Mouse (Mus musculus): ENCODE data around the gene Ric3. TPM values are rescaled to one million over a fixed set of nuclear protein-coding genes. Genes with fewer than 3 reads are reported as not detected.

The Ric3 gene
- polyA plus RNA-seq, 1 experiment from 2014 or later: 1.2 TPM

DNA sequence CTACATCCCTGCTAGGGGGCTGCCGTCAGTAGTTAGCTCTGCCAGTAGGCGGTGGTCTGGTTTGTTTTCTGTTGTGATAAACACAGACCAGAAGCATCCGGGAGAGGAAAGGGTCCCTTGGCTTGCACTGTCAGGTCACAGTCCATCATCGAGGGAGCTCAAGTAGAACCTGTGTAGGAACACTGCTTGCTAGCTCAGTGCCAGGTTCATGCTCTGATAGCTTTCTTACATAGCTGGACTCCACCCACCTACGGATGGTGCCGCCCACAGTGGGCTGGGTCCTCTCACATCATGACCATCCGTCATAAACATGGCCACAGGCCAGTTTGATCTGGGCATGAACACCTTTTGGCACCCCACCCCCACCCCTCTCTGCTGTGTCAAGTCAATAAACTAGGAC lies 57.4 kb downstream of the Ric3 start:
- WGBS: 85% methylated on average over 7 of the region's 7 CpGs
- no peak overlapping the region for H3K4me2 ChIP-seq (ENCODE audit: low read length)

DNA sequence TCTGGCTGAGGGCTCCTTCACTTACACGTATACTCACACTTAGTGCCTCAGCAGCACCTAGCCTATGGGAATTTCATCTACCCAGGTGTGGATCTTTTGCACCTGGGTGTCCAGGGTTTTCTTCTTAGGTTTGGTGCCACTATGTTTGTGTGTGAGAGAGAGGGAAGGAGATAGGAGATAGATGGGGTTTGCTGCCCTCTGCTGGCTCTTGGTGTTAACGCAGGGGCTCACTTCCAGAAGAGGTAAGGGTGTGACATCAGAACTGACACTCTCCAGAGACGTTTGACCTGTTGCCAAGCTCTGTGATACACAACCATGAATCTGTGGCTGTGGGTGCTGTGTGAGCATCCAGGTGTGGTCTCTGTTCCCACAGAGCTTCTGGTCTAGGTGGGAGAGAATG lies 61.7 kb downstream of the Ric3 start:
- Histone ChIP-seq H3K27ac (no peak overlapping the region), H3K9ac (ENCODE audit: low read depth, low read length) (no peak overlapping the region), H3K9me3 (replicated peaks; ENCODE audit: low read length) (no peaks in the 10 kb centered on the region), H3K27me3 (ENCODE audit: insufficient read depth, low read length) (no peaks in the 10 kb centered on the region), H3K36me3 (ENCODE audit: insufficient read depth, low read length) (no peaks in the 10 kb centered on the region), H3K4me2 (ENCODE audit: low read length) (no peak overlapping the region), H3K4me1 (replicated peaks; ENCODE audit: insufficient read depth, low read length) (no peaks in the 10 kb centered on the region), H3K4me3 (replicated peaks; ENCODE audit: low read depth, low read length) (no peak overlapping the region)
- peak; percentile 72 for DNase-seq (ENCODE audit: low spot score)
- peak; percentile 10; the same call in 1 of the 2 replicates for ATAC-seq (replicated peaks; ENCODE audit: low FRiP score, low read depth)
- WGBS: 21% methylated on average over 3 of the region's 3 CpGs
- peak; percentile 83 for TF ChIP-seq CTCF (IDR thresholded peaks at IDR 0.05; ENCODE audit: low read depth)

More for the DNA sequence above, 57.4 kb downstream of the Ric3 start:
- Histone ChIP-seq H3K27ac (no peak overlapping the region), H3K9ac (ENCODE audit: low read depth, low read length) (no peak overlapping the region), H3K4me1 (replicated peaks; ENCODE audit: insufficient read depth, low read length) (no peaks in the 10 kb centered on the region), H3K4me3 (replicated peaks; ENCODE audit: low read depth, low read length) (no peak overlapping the region), H3K9me3 (replicated peaks; ENCODE audit: low read length) (no peaks in the 10 kb centered on the region), H3K27me3 (ENCODE audit: insufficient read depth, low read length) (no peaks in the 10 kb centered on the region), H3K36me3 (ENCODE audit: insufficient read depth, low read length) (no peaks in the 10 kb centered on the region)
- ATAC-seq (replicated peaks; ENCODE audit: low FRiP score, low read depth): peak; percentile 53
- no peak for DNase-seq (ENCODE audit: low spot score)
- no peak for TF ChIP-seq CTCF (IDR thresholded peaks at IDR 0.05; ENCODE audit: low read depth)

DNA sequence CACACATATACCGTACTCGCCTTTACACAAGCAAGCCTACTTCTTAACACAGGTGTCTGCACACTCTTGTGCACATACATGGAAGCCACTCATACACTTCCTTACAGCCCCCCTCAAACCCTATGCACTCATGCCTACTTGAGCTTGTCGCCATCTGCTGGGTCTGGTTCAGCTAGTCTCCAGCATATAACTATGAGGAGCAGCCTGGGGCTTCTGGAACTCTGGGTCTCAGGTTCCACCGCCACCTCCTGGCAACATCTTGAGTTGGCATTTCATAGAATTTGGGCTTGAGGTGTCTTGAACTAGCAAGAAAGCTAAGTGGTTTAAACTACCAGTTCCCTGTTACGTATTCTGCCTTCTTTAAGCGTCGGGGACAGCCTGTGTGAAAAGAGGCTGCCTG lies 63.9 kb downstream of the Ric3 start:
- Histone ChIP-seq H3K9ac (ENCODE audit: low read depth, low read length) (no peak overlapping the region), H3K4me1 (replicated peaks; ENCODE audit: insufficient read depth, low read length) (no peaks in the 10 kb centered on the region), H3K4me3 (replicated peaks; ENCODE audit: low read depth, low read length) (no peak overlapping the region), H3K27ac (no peak overlapping the region), H3K9me3 (replicated peaks; ENCODE audit: low read length) (no peaks in the 10 kb centered on the region), H3K4me2 (ENCODE audit: low read length) (no peak overlapping the region), H3K27me3 (ENCODE audit: insufficient read depth, low read length) (no peaks in the 10 kb centered on the region), H3K36me3 (ENCODE audit: insufficient read depth, low read length) (no peaks in the 10 kb centered on the region)
- DNase-seq (ENCODE audit: low spot score) (no peak), ATAC-seq (replicated peaks; ENCODE audit: low FRiP score, low read depth) (no peak)
- no peak for TF ChIP-seq CTCF (IDR thresholded peaks at IDR 0.05; ENCODE audit: low read depth)
- 86% methylated on average over 7 of the region's 7 CpGs for WGBS

- H3K27ac ChIP-seq: no peak overlapping the region
- H3K36me3 ChIP-seq (ENCODE audit: insufficient read depth, low read length): no peaks in the 10 kb centered on the region
- DNase-seq (ENCODE audit: low spot score) (no peak), ATAC-seq (replicated peaks; ENCODE audit: low FRiP score, low read depth) (no peak)
- H3K4me2 ChIP-seq (ENCODE audit: low read length): no peak overlapping the region
- 33% methylated on average over 5 of the region's 5 CpGs for WGBS
- no peaks in the 10 kb centered on the region for H3K9me3 ChIP-seq (replicated peaks; ENCODE audit: low read length)
- no peaks in the 10 kb centered on the region for H3K4me1 ChIP-seq (replicated peaks; ENCODE audit: insufficient read depth, low read length)
- H3K4me3 ChIP-seq (replicated peaks; ENCODE audit: low read depth, low read length): no peak overlapping the region
- no peak for TF ChIP-seq CTCF (IDR thresholded peaks at IDR 0.05; ENCODE audit: low read depth)
- no peak overlapping the region for H3K9ac ChIP-seq (ENCODE audit: low read depth, low read length)
- peaks cover 12% of the 10 kb centered on the region for H3K27me3 ChIP-seq (ENCODE audit: insufficient read depth, low read length)
These were observed 66.7 kb downstream of the Ric3 start for GRCm38 (mm10) chr7:109016378-109016923.

DNA sequence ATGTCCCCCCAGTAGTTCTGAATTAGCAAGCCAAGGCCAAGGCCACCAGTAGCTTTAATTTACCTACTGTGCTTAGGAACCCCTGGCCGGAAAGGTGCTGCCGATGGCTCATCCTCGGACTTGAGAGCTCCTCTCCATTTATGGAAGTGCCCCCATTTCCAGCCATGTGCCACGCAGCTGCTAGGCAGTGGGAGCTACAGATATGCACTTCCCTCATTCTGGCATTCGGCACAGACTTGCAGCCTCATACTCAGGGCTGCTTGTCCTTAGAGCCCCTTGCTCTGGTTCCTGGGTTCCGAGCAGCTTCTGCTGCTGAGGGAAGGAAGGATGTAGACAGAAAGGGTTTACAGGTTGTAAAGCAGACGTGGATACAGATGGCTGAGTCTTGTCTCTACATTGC lies 68.3 kb downstream of the Ric3 start:
- DNase-seq (ENCODE audit: low spot score) (no peak), ATAC-seq (replicated peaks; ENCODE audit: low FRiP score, low read depth) (no peak)
- WGBS: 81% methylated on average over 7 of the region's 7 CpGs
- no peaks in the 10 kb centered on the region for H3K36me3 ChIP-seq (ENCODE audit: insufficient read depth, low read length)
- peaks cover 22% of the 10 kb centered on the region for H3K27me3 ChIP-seq (ENCODE audit: insufficient read depth, low read length)
- 0 out of 2 replicates have a peak, but pooled peaks cover 5% of the 10 kb centered on the region for H3K4me1 ChIP-seq (replicated peaks; ENCODE audit: insufficient read depth, low read length)
- no peak overlapping the region for H3K4me2 ChIP-seq (ENCODE audit: low read length)
- TF ChIP-seq CTCF (IDR thresholded peaks at IDR 0.05; ENCODE audit: low read depth): no peak
- H3K4me3 ChIP-seq (replicated peaks; ENCODE audit: low read depth, low read length): no peak overlapping the region
- no peak overlapping the region for H3K9ac ChIP-seq (ENCODE audit: low read depth, low read length)
- H3K9me3 ChIP-seq (replicated peaks; ENCODE audit: low read length): no peaks in the 10 kb centered on the region
- H3K27ac ChIP-seq: no peak overlapping the region

DNA sequence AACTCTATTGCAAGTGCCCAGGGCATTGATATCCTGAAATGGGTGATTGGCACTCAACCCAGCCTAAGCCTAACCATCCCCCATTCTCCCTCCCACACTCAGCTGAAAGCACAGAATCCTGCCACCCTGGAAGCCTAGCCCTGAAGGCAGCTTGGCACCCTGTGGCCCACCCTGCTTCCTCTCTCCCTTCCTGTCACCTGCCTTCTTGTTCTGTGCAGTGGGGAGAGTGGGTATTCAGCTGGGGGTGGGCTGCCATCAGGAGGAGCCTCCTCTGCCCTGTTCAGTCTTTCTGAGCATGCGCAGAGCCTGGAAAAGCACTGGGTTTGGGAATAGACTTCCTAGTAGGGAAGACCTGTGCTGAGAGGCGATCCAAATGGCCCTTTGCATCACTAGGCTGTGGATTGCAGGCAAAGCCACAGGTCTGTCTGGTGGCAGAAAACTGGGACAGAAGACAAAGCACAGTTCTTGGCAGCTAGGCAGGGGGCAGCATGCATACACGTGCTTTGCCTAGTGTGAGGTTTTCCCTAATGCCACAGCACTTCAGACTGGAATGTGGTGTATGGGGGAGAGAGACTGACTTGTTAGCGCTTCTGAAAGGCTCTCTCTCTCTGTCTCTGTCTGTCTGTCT lies 70.0 kb downstream of the Ric3 start:
- ATAC-seq (replicated peaks; ENCODE audit: low FRiP score, low read depth) (no peak), DNase-seq (ENCODE audit: low spot score) (no peak)
- Histone ChIP-seq H3K9me3 (replicated peaks; ENCODE audit: low read length) (no peaks in the 10 kb centered on the region), H3K4me1 (replicated peaks; ENCODE audit: insufficient read depth, low read length) (0 out of 2 replicates have a peak, but pooled peaks cover 5% of the 10 kb centered on the region), H3K27me3 (ENCODE audit: insufficient read depth, low read length) (peaks cover 22% of the 10 kb centered on the region), H3K4me3 (replicated peaks; ENCODE audit: low read depth, low read length) (no peak overlapping the region), H3K36me3 (ENCODE audit: insufficient read depth, low read length) (no peaks in the 10 kb centered on the region), H3K27ac (no peak overlapping the region), H3K9ac (ENCODE audit: low read depth, low read length) (no peak overlapping the region), H3K4me2 (ENCODE audit: low read length) (no peak overlapping the region)
- WGBS: 57% methylated on average over 4 of the region's 4 CpGs
- no peak for TF ChIP-seq CTCF (IDR thresholded peaks at IDR 0.05; ENCODE audit: low read depth)

All from kidney, postnatal 0 days (tissue).